Mouse (Mus musculus) small intestine, adult 10 weeks (tissue): Measurements from ENCODE around the gene Gpr19. TPM values are rescaled to one million over a fixed set of nuclear protein-coding genes. Genes with fewer than 3 reads are reported as not detected.

Experiments used
- polyA plus RNA-seq: library from polyadenylated mRNA; stranded (reverse); fragments of 350-450 nt; fragmentation: Illumina TruSeq; extraction: RNeasy Lipid Tissue Mini Kit (QIAGEN cat#74804); gene quantifications from one replicate; pipeline ENCODE4 v1.2.3, GENCODE M21; 2014; ENCODE audit warnings: low replicate concordance

Gpr19 gene
- 1.5 TPM for polyA plus RNA-seq

GRCm38 (mm10) chr6:134898095-134898965, at the start of gene Gpr19:
Gpr19 (minus strand) TSS chr6:134898578.

GRCm38 (mm10) chr6:134920190-134921013, 22.0 kb upstream of the Gpr19 start, which contains the start of gene Cdkn1b:
Cdkn1b (plus strand) TSS chr6:134920401.

GRCm38 (mm10) chr6:134829786-134830700, 68.3 kb downstream of the Gpr19 start, which contains the start of gene Crebl2:
Crebl2 (plus strand) TSS chr6:134830154.

Other genes starting within 250 kb of the Gpr19 start
- gene Dusp16, start 106.0 kb downstream of the Gpr19 start, polyA plus RNA-seq: 107 TPM
- 25.9 TPM for gene Crebl2, start 68.4 kb downstream of the Gpr19 start, polyA plus RNA-seq
- gene Cdkn1b, start 21.8 kb upstream of the Gpr19 start, polyA plus RNA-seq: 141 TPM
- gene Apold1, start 83.1 kb upstream of the Gpr19 start, polyA plus RNA-seq: 2.0 TPM
- gene Ddx47, start 113.0 kb upstream of the Gpr19 start, polyA plus RNA-seq: 84.6 TPM
- gene Gprc5a, start 167.1 kb upstream of the Gpr19 start, polyA plus RNA-seq: 3.2 TPM
- not detected for gene Gprc5d, start 219.7 kb upstream of the Gpr19 start, polyA plus RNA-seq